Mouse (Mus musculus) megakaryocyte, embryonic 14.5 days (primary cell): ENCODE data around the gene Cyld.
"Not testable (repeated sequence)": the region's sequence is repeated elsewhere in the genome, so short reads cannot be mapped to it uniquely, and the experiment has no call there.

Experiments
- FLI1 ChIP-seq: IDR thresholded peaks from 2 replicates; pipeline ENCODE4 v1.6.1; 2012; ENCODE audit warnings: low read length, inconsistent platforms, mixed read lengths
- GATA1 ChIP-seq: IDR thresholded peaks from 3 replicates; pipeline ENCODE4 v1.6.1; 2012; ENCODE audit warnings: mixed read lengths, low read length, inconsistent platforms, borderline replicate concordance

GRCm38 (mm10) chr8:88788335-88788734 lies 91.5 kb downstream of the Cyld start:
- TF ChIP-seq GATA1, FLI1: not testable (repeated sequence)
